Mouse (Mus musculus): ENCODE measurements around the gene Gm48552.
A peak's percentile ranks its signal among the peaks of the same experiment; 100 is the strongest.

- TF ChIP-seq TCF12 (IDR thresholded peaks at IDR 0.05; ENCODE audit: low read depth, low read length) (no peak), POLR2A (IDR thresholded peaks at IDR 0.05; ENCODE audit: control insufficient read depth in 1 of 2, insufficient read depth in 1 of 2, low read depth in 1 of 2, low read length in 2 of 2, poor library complexity in 1 of 2) (no peak), CHD2 (IDR thresholded peaks at IDR 0.05; ENCODE audit: low read length) (no peak), EP300 (IDR thresholded peaks at IDR 0.05; ENCODE audit: low read depth in 1 of 2, low read length in 2 of 2) (no peak), RAD21 (IDR thresholded peaks at IDR 0.05; ENCODE audit: low read depth, low read length) (no peak), ZMIZ1 (IDR thresholded peaks at IDR 0.05; ENCODE audit: low read depth, low read length) (no peak), GATA1 (IDR thresholded peaks at IDR 0.05; ENCODE audit: low read depth, low read length) (peak; percentile 51; the same call in 1 of the 2 replicates)
These were observed 33.3 kb upstream of the Gm48552 start for GRCm38 (mm10) chr10:81355533-81355932.
